Mouse (Mus musculus) megakaryocyte-erythroid progenitor cell, adult 5-6 weeks (primary cell): Measurements from ENCODE around the gene Diaph2. TPM values are rescaled to one million over a fixed set of nuclear protein-coding genes. Genes with fewer than 3 reads are reported as not detected.
"Not testable (repeated sequence)": the region's sequence is repeated elsewhere in the genome, so short reads cannot be mapped to it uniquely, and the experiment has no call there.

Experiments used
- ATAC-seq: replicated peaks from 2 replicates; pipeline ENCODE4 v1.8.0; 2016; ENCODE audit warnings: mild to moderate bottlenecking, inconsistent platforms; ENCODE audit not compliant: severe bottlenecking, poor library complexity, low FRiP score, low TSS enrichment
- total RNA-seq, 2 experiments: library from RNA; stranded (forward) in 1 of 2; stranded (reverse) in 1 of 2; fragments of 200-1000, 215-1000 nt in 1 of 2; fragments of >200 nt in 1 of 2; fragmentation: Nextera tagmentation in 1 of 2; gene quantifications; 2 replicates each; pipeline ENCODE4 v1.2.3; 2014 to 2017

Diaph2 gene
- total RNA-seq, 2 experiments from 2014 or later: 0.66 to 2.7 TPM

DNA sequence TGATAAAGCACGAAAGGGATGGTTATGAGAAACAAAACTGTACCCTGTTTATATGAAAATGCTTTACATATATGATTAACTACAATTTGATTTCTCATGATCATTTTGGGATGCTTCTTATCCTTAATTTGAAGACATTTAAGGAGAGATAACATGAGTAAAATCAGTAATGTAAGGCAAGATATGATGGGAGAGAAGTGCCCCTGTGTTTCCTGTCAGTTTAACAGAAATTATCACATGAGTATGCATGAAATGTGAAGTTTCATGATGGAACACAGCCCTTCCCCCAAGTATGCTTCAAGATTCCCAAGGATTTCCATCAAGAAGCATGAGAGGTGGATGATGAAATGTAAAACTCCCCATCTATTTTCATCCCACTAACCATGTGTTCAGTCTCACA is 485.6 kb downstream of the Diaph2 start:
- ATAC-seq: no peak

DNA sequence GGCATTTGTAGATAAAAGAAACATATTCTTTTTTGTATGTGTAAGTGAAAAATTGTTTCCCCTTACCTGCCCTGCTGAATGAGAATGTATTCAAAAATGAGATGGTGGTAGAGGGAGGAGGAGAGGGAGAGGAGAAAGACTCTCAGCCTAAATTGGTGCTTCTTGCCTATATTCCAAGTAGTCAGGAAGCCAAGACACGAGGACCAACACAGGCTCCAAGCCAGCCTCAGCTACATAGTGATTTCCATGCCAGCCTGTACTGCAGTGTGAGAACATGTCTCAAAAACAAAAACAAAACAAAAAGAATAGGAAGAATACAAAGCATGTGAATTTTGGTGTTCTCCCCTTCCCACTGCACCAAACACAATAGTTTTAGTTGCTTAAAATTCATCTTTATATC is 497.1 kb downstream of the Diaph2 start:
- ATAC-seq: no peak

DNA sequence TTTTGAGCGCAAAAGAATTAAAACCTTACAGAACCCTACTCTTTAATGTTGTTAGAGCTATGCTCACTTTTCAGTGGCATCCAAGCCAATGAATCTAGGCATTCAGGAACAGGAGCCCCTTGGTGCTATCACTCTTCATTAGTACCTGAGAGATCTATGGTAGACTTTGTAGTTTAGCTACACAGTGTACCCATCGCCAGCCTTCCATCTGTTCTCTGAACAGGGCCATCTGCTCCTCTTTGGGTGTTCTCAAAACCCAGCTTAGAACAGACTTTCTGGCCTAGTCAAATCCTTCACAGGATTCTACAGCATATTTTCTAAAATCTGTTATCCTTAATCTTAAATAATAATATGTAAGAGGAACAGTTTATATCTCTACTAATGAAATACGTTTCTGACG is 504.1 kb downstream of the Diaph2 start:
- ATAC-seq: no peak

DNA sequence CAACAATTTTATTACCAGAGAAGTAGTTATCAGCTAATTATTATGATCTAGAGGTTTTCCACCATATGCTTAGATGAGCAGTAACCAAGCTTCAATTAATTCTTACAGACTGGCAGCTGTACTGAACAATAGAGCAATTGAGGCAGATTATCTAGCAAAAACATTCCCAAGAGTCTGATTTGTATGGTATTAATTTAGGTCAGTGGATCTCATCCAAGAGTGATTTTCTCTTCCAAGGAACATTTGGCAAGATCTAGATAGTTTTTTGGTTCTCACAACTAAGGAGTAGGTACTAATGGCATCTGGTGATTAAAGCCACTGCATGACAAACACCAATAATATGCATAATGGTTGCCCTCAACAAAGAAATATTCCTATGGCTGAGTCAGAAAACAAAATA is 516.2 kb downstream of the Diaph2 start:
- ATAC-seq: no peak

DNA sequence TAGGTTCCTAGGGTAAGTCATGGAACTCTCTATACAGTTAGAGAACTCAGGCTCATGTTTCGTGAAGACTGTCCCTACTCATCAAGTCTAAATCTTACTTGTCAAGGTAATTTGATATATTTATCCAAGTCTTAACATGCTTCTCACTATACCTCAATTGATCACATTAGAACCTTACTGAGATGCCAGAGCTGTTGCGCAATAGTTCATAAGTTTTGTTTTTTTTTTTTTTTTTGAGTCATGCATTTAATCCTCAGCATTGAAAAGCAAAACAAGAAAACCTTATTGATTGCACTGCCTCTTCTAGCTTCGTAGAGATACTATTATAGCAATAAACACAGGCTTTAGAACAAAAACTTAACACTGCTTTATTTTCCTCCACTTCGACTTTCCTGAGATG is 529.6 kb downstream of the Diaph2 start:
- ATAC-seq: no peak

DNA sequence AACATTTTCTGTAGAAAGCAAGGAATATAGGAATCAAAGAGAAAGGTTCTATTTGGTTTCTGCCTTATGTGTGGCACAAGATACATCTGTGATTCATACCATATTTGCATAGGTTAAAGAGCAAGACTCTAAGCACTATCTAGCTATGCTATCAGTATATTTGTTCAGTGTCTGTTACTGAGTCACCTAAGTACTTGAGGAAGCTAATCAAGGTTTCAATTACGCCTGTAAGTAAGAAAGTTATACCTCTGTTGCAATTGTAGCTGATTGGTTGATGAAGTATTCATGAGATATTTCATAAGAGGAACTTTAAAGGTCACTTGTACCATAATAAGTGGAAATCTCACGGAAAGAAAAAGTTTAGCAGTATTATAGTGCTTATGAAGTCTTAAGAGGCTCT is 531.9 kb downstream of the Diaph2 start:
- ATAC-seq: no peak

DNA sequence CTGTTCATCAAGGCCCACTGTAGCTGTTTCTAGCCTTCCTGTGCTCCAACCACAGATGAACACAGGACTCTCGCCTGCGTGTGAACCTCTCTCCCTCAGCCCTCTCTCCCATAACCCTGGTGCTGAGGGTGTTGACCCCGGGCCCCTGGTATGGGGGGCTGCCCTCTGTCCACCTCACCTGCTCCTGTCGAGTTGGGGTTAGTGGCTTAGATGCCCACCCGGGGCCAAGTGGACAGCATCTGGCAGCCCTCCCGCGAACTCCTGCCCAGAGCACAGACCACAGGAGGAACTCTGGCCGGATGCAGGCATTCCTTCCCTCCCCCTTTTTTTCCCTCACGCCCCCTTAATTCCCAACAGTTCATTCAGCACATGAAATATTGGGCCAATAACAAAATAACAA is 537.5 kb downstream of the Diaph2 start:
- ATAC-seq: no peak

DNA sequence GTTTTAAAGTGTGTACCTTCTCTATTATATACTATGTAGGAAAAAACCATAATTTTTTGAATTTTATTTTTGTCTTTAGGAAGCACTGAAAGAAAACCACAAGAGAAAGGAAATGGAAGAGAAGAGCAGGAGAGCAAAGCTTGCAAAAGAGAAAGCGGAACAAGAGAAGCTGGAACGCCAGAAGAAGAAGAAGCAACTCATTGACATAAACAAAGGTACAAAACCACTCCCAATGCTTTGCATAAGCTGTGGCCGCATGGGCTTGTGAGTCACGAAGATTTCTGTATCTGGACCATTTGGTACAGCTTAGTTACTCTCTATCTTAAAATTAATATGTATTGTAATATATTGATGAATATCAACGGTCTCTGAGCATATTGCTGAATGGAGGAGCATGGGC is 540.2 kb downstream of the Diaph2 start:
- no peak for ATAC-seq

DNA sequence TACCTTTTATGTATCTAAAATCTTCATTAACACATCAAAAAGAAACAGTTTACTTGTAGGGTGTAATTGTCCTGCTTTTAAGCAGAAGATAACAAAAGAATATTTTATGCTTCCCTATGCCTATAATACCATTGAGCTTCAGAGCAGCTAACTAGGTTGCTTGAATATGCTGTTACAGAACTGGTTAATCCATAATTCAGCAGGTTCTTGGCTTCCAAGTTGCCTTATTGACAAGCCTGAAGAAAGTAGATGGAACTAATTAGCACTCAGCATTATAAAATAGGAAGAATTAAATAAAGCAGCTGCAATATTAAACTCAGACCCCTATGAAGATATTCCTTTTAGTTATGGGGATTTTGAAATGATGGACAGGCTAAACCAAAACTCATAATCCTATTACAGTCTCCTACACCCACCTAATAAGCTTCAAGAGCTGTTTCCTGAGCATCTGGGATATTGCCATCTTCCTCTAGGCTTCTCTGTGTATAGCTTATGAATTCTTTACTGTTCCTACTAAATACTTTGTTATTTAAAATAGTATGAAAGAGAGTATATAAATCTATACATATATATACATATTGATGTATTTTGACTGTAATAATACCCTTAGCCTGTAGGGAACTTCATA is 601.4 kb downstream of the Diaph2 start:
- ATAC-seq: no peak

DNA sequence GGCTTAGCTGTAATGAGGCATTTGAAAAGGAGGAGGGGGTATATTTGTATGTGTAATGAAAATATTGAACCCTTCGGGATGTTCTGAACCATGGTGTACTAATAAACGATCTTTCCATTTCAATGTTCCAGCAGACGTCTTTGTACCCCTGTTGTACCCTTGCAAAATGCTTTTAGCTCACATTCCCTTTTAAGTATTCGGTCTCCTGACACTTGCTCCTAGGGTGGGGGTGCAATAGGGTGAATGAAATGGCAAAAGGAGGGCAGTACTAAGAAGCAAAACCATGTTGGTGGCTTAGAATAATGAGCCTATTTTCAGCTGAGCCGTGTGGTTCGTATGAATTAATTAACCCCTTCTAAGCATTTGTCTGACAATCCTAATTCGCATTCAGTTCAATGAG is 601.9 kb downstream of the Diaph2 start:
- ATAC-seq: no peak

DNA sequence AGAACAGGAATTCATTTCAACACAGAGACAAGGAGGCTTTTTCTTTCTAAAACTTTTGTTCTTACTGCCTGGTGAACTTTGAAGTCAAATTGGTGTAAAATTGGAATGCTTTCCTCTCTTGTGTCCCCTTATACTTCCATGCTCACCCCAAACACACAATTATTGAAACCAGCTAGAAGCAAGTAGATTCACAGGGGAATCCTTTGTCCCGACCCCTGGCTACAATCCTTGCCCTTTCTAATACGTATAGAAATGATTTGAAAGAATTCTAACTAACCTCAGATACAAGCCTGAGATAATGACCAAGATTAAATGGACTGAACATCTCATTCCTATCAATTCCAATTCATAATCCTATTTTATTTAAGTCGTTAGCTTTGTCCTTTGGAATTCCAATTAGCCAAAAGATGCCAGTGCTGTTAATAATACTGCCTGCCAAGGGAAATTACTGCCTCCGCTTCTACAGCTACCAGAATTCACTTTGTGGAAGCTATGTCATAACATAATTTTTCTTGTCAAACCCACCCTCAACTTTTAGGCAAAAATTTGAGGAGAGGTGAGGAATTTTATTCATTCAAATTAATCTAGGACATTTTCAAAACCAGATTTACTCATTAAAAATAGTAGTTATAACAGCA is 644.1 kb downstream of the Diaph2 start:
- ATAC-seq: no peak

DNA sequence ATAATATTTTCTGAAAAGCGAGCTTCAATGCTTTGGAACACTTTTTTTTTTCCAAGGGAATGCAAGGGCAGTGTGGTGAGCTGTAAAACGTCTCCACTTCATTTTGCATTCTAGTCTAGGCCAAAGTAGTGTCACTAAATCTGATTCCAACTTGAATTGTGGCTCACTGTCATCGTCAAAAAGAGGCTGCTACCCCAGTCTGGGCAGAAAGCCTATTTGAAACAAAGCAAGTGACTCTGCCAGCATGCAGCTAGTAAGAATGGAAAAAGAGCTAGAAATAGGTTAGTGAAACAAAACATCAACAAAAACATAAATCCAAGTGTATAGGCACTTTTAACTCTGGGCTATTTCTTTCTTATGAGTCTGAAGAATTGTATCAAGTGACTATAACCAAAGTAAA is 653.7 kb downstream of the Diaph2 start:
- ATAC-seq: no peak

DNA sequence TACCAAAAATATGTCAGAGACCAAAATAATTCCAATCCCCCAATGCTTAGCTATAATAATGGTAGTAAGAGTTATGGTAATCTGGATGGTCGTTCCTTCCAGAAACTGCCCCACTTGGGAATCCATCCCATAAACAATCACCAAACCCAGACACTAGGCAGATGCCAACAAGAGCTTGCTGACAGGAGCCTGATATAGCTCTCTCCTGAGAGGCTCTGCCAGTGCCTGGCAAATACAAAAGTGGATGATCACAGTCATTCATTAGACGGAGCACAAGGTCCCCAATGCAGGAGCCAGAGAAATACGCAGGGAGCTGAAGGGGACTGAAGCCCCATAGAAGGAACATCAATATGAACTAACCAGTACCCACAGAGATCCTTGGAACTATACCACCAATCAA is 657.9 kb downstream of the Diaph2 start:
- ATAC-seq: not testable (repeated sequence)

DNA sequence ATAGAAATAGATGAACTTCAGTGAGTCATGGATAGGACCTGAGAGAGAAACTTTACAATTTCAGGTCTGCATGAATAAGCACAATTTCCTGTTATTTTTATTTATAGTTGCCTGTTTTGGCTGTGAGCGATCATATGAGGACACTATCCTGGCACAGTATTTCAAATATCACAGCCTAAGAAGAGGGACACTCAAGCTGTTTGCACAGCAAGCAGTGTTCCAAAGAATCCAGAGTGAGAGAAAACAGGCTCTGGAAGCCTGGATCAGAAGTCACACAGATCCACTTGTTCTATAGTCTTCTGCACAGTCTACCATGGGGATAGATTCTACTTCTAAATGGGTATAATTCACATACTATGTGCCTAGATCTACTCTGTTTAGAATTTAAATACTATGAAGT is 659.4 kb downstream of the Diaph2 start:
- ATAC-seq: no peak

DNA sequence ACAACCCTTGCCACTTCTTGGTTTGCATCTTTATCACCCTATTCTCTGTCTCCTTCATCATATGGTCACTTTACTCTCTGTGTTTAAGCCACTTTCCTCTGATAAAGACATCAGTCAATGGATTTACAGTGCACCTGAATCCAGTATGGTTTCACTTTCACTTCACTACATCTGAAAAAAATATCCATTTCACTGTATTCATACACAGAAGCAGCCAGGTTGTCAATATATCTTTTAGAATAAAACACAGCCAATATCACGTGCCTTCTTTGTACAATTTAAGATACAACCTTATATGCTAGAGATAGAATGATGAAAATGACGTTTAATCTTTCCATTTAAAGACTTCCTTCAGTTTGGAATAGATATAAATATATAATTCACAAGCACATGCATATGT is 673.6 kb downstream of the Diaph2 start:
- ATAC-seq: no peak

DNA sequence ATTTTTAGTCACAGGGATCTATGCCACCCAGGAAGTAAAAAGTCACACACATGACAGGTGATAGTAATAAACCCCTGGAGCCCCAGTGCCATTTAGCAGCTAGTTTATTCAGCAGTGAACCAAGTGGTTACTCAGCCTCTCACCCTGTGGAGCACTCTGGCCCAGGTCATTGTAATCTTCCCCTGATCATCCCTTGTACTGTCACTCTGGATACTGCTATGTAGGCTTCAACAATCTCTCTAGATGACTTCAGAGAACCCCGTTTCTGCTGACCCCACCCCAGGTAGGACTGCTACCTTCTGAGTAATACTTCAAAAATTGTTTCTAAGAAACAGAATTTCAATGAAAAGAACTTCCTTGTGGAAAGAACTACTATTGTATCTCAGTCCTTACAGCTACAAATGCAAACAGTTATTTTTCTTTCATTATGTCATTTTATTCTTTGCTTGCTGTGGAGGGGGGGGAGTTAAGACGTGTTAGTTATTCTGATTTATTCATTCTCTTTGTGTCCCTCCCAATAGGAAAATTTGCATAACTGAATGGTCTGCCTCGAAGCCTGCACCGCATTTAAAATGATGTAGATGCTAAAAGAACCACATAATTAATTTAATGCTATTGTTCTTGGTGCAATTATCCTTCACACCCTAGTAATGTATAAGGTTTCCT is 702.4 kb downstream of the Diaph2 start:
- no peak for ATAC-seq

DNA sequence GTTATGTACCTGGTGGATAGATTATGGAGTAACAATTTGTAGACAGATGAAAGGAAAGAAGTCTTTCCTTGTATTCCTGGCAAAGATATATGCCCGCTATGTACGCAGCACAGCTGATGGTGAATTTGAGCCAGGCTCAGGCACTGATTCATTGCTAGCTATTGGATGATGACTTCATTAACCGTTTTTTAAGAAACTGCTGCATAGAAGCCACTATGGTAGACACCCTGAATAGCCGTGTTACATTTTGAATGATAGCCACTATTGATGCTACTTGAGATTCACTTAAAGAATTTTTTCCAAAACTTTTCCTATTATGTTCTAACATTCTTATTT is 702.9 kb downstream of the Diaph2 start:
- ATAC-seq: no peak

DNA sequence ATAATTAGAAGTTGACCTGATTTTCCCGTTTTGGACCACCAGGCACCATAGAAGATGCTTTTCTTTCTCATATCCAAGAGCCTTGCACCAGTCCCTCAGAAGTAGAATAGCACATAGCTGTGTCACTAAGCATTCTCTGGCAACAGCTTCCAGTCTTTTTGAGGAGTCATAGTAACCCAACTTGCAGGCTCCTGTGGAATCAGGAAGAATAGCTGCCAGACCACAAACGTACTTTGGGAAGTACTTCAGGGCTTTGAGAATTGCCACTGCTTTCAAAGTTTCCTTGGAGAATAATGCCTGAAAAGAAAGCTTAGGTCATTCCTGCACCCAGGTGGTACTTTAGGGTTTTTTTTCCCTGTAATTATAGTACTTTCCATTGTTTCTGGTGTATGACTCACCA is 723.6 kb downstream of the Diaph2 start:
- ATAC-seq: no peak

DNA sequence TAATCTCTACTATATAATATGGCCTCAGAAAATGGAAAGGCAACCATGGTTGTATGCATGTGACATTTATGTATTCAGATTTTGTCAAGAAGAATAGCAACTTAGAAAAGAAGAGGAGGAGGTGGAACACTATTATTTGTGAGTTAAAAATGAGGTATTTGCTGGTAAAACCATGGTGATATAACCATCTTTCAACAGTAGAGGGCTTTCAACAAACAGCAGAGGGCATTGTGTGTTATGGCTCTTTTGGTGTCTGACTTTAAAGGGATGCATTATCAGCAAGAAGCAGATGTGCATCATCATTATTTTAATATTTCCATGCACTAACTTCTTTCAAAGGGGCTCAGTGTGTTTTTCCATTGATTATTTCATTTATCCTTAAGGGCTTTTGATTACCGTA is 731.3 kb downstream of the Diaph2 start:
- ATAC-seq: no peak

DNA sequence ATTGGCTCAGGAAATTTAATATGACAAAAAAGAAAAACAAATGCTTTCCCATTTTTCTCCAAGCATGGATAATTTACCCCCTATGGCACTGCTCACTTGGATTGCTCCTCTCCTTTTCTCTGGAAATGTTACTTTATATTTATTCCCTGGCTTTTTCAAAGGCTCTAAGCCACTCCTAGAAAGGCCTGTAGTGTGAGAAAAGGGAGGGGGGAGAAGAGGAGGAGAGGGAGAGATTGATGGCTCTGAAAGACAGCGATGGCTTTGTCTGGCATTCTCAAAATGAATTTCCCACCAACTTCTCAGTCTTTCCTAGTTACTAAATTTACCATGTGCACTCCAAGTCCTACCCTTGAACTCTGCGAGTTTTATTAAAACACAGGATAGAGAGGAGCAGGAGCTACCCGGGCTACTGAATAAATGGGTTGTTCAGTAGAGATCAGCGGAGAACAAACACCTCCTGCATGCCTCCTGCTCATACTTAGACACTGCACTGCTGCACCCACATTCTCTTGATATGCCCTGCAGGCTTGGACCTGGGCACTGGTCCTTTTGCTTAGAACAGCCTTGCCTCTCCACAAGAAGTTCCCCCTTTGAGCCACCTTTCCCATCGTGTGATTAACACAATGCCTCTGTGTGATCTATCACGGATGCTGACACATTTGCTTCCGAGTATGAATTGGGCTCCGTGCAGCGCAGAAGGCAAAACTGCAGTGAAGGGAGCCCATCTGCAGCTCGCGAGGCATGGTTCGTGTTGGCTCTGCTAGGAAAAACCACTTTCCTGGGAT is 753.3 kb downstream of the Diaph2 start:
- ATAC-seq: no peak

DNA sequence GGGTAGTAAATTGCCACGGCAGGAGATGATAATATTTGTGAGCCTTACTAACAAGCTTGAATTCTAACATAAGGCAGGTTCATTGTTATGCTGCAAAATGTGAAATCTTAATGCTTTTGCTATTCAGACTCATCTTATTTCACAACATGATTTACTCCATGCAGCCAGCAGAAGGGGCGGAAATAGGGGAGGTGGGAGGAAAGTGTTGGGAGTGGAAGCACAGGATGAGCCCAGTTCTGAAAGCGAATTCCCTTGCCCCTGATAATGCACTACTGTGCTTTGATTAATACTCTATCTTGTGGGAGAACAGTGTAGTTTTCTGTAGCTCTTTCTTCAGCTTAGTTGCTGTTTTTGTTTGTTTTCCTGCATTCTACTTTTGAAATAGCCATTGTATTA is 753.9 kb downstream of the Diaph2 start:
- ATAC-seq: no peak
